Mouse (Mus musculus) spleen, adult 18-20 months (tissue): ENCODE results near the gene Ptprd.

Source experiments
- DNase-seq, 2 experiments: peaks; one replicate each; pipeline ENCODE4 v3.0.0; 2022; ENCODE audit warnings: mixed read lengths in 2 of 2

Ptprd gene

DNA sequence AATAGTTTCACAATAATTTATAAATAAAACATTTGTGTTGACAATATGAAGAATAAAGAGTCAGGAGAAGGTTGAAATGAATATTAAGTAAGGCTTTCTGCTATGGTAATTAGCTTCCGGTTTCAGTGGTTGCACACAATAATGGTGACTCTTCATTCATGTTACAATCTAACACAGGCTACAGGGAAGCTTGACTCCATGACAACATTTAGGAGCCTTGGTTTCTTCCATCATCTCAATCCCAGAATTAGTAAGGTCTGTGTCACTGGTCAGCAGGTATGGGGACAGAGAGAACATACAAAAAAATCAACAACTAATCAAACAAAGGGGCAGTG, 1921.3 kb downstream of the Ptprd start:
- no peak for DNase-seq

DNA sequence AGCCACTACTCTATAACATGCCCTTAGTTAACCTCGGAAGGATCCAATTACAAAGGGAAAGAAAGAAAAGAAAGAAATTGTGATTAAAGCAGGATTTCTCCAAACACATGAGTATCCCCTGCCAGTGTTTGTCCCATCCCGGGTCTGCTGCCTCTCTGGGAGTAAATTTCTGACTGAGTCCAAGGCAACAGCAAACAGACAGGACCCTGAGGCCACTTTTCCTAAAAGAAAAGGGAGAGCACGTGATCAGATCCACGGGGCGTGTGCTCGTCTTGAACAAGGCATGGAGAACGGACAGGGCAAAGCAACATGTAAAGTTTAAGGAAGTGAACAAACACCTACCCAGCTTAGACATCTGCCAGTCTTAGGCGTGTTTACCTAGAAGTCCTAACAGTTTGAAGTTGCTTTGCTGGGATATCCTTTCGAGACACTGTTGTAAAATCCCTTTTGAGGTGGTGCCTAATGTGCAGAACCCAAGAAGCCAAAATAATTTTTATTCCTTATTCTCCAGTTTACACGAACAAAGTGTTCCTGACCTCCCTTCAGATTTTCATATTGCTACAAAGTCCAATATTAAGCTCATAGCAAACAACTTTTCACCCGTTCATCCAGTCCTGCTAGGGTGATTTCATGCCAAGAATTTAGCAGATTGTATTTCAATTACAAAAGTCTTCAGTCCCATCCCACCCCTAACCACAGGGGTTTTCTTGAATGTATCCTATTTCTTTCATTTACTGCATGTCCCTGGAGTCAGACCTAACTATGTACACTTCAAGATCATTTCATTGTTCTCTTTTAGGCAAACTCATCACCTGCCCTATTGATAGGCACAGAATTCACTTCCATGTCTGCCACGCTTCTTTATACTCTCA, 1921.9 kb downstream of the Ptprd start:
- no peak for DNase-seq

DNA sequence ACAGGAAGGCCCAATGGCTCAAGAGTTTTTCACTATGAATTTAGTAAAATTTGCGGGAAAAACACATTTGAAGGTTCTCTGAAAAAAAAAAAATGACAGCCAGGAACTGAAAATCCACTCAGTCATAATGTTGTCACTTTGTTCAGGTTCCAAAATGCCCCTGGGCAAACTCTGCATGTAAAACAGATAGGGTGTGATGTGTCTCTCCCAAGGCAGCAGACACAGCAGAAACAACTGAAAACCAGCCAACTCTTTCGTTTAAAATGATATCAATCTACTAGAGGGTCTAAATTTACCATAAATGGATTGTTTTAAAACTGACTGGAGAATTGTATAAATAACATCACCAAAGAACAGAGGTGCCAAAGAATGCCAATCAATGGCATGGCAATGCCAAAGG, 1925.7 kb downstream of the Ptprd start:
- DNase-seq: no peak

DNA sequence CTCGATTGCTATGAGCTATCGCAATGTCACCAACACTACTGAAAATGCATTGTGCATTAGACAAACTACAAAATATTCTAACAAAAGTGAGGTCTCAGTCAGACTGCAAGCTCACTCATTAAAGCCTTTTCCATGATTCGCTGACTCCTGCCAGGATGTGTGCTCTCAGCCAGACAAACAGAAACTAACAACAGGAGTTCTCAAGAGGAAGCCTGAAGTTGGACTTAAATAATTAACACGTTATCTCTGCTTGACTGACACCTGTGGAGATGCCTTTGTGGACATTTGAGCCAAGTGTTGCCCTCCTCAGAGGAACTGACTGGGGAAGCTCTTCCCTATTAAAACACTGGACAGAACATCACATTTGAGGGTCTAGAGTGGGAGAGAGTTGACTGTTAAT, 1928.9 kb downstream of the Ptprd start:
- no peak for DNase-seq

DNA sequence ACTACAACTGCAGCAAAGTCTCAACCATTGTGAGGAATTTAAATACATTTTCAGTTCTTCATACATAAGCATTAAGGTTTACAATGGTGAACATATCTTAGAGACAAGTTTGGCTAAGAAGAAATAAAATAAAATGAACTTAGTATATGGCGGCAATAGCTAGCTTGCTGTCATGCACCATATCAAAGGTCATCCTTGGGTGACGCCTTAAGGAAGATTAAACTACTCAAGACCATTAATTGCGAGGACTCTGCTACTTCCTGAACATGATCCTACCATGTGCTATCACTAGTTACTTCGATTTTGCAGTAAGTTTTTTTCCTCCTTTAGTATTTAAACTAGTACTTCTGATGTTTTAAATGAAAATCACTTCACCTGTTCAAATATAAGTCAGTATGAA, 1949.0 kb downstream of the Ptprd start:
- DNase-seq: no peak

DNA sequence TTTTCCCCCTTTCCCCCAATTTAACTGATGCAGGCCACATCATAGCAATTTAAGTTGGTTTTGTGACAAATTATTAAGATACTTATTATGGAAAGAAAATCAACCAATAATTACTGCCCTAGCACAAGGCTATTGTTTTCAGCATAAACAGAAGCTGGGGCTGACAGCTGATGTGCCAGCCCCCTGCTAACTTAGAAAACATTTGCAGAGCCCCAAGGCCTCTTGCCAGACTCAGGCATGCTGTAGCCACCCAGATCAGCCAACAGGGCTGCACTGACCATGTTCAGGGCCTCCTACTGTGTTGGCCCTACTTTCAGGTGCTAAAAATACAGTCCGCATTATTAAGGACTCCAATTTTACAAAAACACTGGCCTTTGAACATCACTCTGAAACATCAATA, 1951.1 kb downstream of the Ptprd start:
- DNase-seq: no peak

DNA sequence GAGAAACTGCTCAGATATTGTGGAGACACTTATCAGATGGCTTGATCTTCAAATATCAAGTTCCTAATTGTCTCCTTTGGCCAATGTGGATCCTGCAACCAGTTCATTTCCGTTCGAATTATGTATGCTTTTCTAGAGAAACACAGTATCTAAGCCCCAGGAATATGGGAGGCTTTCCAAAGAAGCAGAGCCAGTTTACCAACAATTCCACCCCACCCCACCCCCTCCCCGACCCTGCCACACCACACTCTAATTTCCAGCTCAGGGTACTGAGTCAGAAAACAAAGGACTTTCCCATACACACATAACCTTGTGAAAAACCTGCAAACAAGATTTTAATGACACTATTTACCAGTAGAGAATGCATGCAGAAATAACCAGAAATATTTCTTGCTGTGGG, 1951.5 kb downstream of the Ptprd start:
- DNase-seq: no peak

GRCm38 (mm10) chr4:76259636-76260035, 1952.1 kb downstream of the Ptprd start:
- DNase-seq: no peak

- DNase-seq: no peak
Observed at GRCm38 (mm10) chr4:76244371-76244770, 1967.4 kb downstream of the Ptprd start.

- DNase-seq: no peak
Observed at GRCm38 (mm10) chr4:76241542-76241941, 1970.2 kb downstream of the Ptprd start.

DNA sequence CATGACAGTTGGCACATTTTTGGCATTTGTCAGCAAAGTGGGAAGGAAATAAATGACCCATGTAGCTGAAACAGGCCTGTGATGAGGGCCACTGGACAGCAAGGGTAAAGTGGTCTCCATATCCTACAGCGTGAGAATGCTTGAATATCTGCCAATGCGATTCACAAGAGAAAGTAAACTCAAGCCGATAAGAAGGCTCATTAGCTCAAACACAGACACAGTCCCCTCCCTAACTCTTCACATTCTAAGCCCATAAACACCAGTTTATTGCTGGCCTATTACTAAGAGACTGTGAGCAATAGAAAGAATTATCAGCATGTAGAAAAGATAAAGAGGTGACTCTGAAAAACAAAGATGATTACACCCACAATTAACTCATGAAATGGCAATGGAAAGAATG, 1970.6 kb downstream of the Ptprd start:
- DNase-seq: no peak

- DNase-seq: no peak
Observed at GRCm38 (mm10) chr4:76239063-76239462, 1972.7 kb downstream of the Ptprd start.

DNA sequence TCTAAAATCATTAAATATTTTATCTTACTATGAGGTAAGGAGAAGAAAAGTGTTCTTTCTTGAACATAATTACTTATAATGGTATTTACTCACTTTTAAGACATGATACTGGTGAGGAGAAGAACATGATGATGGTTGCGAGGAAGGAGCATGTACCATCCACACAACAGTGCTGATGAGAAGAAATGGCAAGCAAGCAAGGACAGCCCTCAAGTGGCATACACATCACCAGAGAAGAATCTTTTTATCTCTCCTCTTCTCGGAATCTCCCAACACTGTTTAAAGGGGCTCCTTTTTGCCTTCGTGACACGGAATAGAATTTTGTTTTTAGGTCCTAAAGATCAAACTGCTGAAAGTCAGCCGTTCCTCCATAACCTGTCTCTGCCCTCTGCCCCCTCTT, 1973.2 kb downstream of the Ptprd start:
- no peak for DNase-seq

DNA sequence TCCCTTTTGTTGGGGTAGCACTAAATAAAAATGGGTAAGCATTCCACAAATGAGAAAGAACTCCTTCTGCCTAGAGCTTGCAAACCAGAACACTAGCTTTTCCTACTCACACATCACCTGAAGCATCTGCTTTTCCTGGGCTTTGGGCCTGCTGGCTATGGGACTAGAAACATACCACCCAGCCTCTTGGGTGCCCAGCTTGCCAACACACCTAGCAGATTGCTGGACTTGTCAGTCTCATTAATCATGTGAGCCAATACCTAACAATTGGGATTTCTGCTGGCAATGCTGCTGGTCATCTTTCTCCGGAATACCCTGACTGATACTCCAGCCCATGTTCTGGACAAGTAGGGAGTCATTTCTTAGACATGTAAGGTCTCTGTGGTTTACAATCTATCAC, 1973.9 kb downstream of the Ptprd start:
- no peak for DNase-seq

GRCm38 (mm10) chr4:76223720-76224119, 1988.0 kb downstream of the Ptprd start:
- DNase-seq: no peak

DNA sequence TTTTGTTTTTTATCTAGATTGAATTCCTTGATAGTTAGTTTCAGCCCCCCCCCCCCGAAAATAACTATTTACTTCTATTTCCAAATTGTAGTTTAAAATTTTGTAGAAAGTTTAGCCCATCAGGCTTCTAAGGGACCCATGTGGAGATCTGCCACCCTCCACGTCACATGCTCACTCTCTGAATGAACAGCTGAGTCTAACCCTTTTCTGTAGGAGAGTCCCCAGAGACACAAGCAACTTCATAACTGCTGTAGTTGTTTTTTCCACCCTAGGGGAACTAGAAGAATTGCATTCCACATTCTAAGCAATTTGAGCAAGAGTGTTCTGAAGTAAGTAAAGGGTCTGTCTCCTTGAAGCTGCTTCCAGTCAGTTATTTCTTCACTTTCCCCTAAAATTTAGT, 1989.2 kb downstream of the Ptprd start:
- no peak for DNase-seq

- no peak for DNase-seq
Observed at GRCm38 (mm10) chr4:76218065-76218464, 1993.7 kb downstream of the Ptprd start.

DNA sequence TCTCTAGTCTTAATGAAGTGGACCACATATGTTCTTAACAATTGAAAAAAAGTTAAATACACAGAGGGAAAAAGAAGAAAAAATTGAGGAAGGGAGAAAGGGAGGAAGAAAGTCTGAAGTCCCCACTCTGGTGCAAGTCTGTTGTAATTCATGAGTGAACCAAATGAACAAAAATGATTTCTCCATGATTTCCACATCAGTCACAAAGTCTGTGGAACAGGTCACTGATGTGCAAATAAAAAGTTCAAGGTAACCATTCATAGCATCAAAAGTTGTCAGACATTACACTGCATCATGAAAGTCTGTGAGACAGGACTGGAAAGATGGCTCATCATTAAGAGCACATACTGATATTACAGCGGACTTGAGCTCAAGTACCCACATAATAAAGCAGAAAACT, 1996.6 kb downstream of the Ptprd start:
- no peak for DNase-seq

DNA sequence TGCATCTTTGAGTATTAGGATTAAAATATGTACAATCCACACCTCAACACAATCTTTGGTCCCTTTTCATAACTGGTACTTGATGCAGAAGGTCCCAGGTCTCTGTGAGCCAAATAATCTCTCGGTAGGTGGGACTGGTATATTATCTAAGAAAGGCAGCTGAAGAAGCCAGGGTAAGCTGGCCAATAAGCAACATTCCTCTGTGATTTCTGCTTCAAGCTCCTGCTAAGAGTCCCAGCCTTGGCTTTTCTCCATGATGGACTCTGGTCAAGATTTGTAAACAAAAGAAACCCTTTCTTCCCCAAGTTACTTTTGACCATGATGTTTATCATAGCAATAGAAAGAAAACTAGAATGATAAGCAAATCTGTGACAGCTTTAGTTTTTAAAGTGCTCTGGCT, 2012.4 kb downstream of the Ptprd start:
- DNase-seq: no peak

GRCm38 (mm10) chr4:76194762-76195161, 2017.0 kb downstream of the Ptprd start:
- DNase-seq: no peak

DNA sequence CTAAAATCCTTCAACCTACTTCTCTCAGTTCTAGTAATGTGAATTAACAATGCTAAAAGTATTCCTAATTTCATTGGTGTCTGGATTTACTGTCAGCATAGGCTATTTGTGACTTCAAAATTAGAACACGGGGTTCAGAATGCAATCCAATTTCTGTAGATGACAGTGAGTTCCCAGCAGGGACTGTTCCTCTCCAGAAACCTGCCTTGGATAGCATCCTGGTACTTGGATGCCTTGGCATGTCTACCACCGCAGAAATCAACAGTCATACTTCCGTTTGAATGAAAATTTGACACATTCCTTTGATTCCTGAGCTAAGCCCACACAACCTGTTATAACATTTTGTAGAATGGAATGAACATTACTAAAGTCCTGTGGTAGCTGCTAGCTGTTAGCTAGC, 2018.3 kb downstream of the Ptprd start:
- DNase-seq: no peak

- no peak for DNase-seq
Observed at GRCm38 (mm10) chr4:76192031-76192430, 2019.7 kb downstream of the Ptprd start.

DNA sequence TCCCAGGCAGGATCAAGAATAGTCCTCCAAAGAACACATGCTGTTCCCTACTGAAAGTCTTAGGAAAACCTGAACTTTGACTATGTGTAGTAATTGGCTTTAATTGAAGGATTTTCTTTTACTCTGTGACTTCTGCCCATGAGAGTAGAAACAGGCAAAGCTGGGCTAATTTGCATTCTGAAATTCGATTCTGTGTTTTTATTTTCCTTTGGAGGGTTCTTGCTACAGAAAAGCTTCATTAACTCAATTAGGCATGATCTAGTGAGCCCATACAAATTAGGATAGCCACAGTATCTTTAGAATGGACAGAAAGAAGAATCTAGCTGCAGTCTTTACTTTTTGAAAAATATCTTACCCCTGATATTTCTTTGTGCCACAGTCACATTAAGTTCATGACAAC, 2021.0 kb downstream of the Ptprd start:
- DNase-seq: no peak

DNA sequence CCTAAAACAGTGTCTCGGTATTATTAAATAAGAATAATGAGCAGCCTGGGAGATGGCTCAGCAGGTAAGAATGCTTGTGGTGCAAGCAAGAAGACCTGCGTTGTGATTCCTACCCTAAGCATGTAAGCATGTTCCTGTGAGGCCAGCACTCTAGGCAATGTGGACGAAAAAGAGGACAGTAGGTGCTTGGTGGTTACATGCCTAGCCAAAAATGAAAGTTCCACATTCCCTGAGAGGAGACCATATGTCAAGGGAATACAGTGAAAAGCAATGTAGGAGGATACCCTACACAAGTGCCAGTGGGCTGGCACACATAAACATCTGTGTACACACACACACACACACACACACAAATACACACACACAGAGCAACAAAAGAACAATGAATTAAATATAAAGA, 2028.7 kb downstream of the Ptprd start:
- DNase-seq: no peak

GRCm38 (mm10) chr4:76179497-76179896, 2032.3 kb downstream of the Ptprd start:
- DNase-seq: no peak
